Mouse (Mus musculus) liver, adult 2 months (tissue): ENCODE measurements around the gene 4930404H24Rik.

Experiments
- CTCF ChIP-seq: fragments of 200-500 bp; IDR thresholded peaks from 2 replicates; pipeline ENCODE4 v1.5.1; 2011; ENCODE audit warnings: low read depth, low read length, control low read depth
- POLR2A ChIP-seq: fragments of 200-500 bp; IDR thresholded peaks from 2 replicates; pipeline ENCODE4 v1.6.1; 2011; ENCODE audit warnings: low read length, control low read depth; ENCODE audit not compliant: insufficient read depth; ENCODE audit errors: extremely low read depth

GRCm38 (mm10) chr2:153524727-153525126 is 32.1 kb downstream of the 4930404H24Rik start:
- TF ChIP-seq CTCF (no peak), POLR2A (no peak)
